Mouse (Mus musculus) lung, adult 2 months (tissue): ENCODE measurements around the gene Gm20388.

Source experiments
- CTCF ChIP-seq: fragments of 200-500 bp; IDR thresholded peaks from 2 replicates; pipeline ENCODE4 v1.5.1; 2011; ENCODE audit warnings: mild to moderate bottlenecking, low read length, control low read depth; ENCODE audit not compliant: insufficient read depth
- POLR2A ChIP-seq: fragments of 200-500 bp; IDR thresholded peaks from 2 replicates; pipeline ENCODE4 v1.6.1; 2011; ENCODE audit warnings: low read depth, mild to moderate bottlenecking, control low read depth, low read length, borderline replicate concordance; ENCODE audit errors: extremely low read depth

- no peak for TF ChIP-seq CTCF
- TF ChIP-seq POLR2A, result no peak
These were observed 2937.4 kb downstream of the Gm20388 start, which contains the start of gene Cdh15 for GRCm38 (mm10) chr8:122847829-122848561.
